Mouse (Mus musculus): ENCODE measurements at regions not wholly inside any gene's neighbourhood (a gene's known extent, or its start where the extent isn't known, plus 50 kb on each side); places are given as distances from the start of the nearest gene placed in this dataset.

GRCm38 (mm10) chr6:68631787-68632186 is 1096.2 kb upstream of the Tacstd2 start:
- no peak for ATAC-seq

GRCm38 (mm10) chr6:68606033-68606432 is 1070.4 kb upstream of the Tacstd2 start:
- no peak for ATAC-seq
